Mouse (Mus musculus): ENCODE measurements around the gene Abcc2. TPM values are rescaled to one million over a fixed set of nuclear protein-coding genes. Genes with fewer than 3 reads are reported as not detected.

The Abcc2 gene
- polyA plus RNA-seq, 1 experiment: not detected

DNA sequence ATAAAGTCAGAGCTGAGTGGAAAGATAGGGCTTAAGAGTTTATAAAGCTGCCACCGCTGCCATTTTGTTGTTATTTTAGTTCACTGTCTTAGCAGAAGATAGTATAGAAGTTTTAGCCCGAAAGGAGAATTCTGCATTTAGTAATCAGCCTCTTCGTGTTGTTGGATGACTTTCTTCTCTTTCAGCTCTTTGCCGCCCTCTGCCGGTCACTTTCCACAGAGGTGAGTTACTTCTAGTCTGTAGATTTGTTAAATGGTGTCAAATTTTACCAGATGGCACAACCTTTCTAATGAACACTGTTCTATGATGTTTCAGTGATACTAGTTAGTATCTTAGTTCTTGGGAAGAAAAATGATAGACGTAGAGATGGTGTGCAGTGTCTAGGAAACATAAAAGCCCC lies 21.5 kb upstream of the Abcc2 start:
- Histone ChIP-seq H3K4me1 (peaks cover 7% of the 10 kb centered on the region), H3K9me3 (no peaks in the 10 kb centered on the region), H3K4me3 (replicated peaks) (no peak overlapping the region), H3K36me3 (replicated peaks; ENCODE audit: low read length) (peaks cover 38% of the 10 kb centered on the region), H3K27me3 (replicated peaks) (no peaks in the 10 kb centered on the region)
- TF ChIP-seq GATA1 (IDR thresholded peaks at IDR 0.05; ENCODE audit: borderline replicate concordance, low read length): no peak
- no peak for TF ChIP-seq FLI1 (IDR thresholded peaks at IDR 0.05; ENCODE audit: low read length)

DNA sequence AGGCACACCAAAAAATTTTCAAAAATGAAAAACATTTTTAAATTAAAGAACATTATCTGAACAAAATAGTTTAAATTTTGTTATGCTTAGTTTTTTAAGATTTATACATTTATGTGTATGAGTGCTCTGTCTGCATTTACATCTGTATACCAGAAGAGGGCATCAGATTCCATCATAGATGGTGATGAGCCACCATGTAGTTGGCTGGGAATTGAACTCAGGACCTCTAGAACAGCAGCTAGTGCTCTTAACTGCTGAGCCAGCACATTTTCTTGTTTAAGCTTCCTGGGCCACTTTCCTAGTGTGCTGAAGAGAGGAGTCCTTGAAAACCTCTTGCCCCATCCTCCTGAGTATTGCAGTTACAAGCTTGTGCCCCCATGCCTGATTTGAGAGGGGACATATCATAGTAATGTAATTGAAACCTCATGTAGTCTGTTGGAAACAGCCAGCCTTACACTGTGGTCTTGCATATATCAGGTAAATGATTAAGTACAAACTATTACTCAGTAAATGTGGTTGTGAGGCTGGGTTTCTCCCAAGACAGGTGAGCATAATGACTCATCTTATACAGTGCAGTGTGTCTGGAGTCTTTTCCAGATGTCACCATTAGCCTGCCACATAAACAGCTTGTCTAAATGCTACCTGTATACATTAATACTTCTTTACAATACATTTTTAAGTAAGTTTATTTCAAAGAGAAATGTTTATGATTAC lies 20.3 kb upstream of the Abcc2 start:
- Histone ChIP-seq H3K36me3 (replicated peaks; ENCODE audit: low read length) (peaks cover 38% of the 10 kb centered on the region), H3K27me3 (replicated peaks) (no peaks in the 10 kb centered on the region), H3K4me3 (replicated peaks) (no peak overlapping the region), H3K9me3 (no peaks in the 10 kb centered on the region), H3K4me1 (peaks cover 4% of the 10 kb centered on the region)
- TF ChIP-seq FLI1 (IDR thresholded peaks at IDR 0.05; ENCODE audit: low read length): no peak
- TF ChIP-seq GATA1 (IDR thresholded peaks at IDR 0.05; ENCODE audit: borderline replicate concordance, low read length): no peak

DNA sequence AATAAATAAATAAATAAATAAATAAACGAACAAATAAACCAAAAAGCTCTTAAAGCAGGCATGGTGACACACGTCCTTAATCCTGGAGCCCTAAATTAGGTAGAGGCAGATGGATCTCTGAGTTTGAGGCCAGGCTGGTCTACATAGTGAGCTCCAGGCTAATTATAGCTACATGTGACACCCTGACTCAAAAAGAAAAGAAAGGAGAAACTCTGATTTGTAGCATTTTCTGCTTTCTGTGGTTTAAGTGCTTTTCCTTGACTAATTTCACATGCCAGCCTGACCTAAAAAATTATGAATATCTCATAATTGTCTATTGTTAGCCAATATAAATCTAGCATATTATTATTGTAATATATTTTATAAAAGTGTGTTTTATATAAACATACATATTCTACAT lies 19.6 kb upstream of the Abcc2 start:
- TF ChIP-seq FLI1 (IDR thresholded peaks at IDR 0.05; ENCODE audit: low read length): no peak
- no peak for TF ChIP-seq GATA1 (IDR thresholded peaks at IDR 0.05; ENCODE audit: borderline replicate concordance, low read length)
- H3K4me1 ChIP-seq: peaks cover 4% of the 10 kb centered on the region; the same call in 1 of the 2 replicates

GRCm38 (mm10) chr19:43766451-43766850 lies 15.5 kb upstream of the Abcc2 start:
- no peak overlapping the region for H3K4me3 ChIP-seq (replicated peaks)
- no peaks in the 10 kb centered on the region for H3K27me3 ChIP-seq (replicated peaks)
- peaks cover 8% of the 10 kb centered on the region for H3K4me1 ChIP-seq
- H3K9me3 ChIP-seq: no peaks in the 10 kb centered on the region
- H3K36me3 ChIP-seq (replicated peaks; ENCODE audit: low read length): peaks cover 43% of the 10 kb centered on the region
- no peak for TF ChIP-seq GATA1 (IDR thresholded peaks at IDR 0.05; ENCODE audit: borderline replicate concordance, low read length)
- no peak for TF ChIP-seq FLI1 (IDR thresholded peaks at IDR 0.05; ENCODE audit: low read length)

More for the DNA sequence above, 19.6 kb upstream of the Abcc2 start:
- peaks cover 40% of the 10 kb centered on the region for H3K36me3 ChIP-seq (replicated peaks; ENCODE audit: low read length)
- no peak overlapping the region for H3K4me3 ChIP-seq (replicated peaks)
- H3K9me3 ChIP-seq: no peaks in the 10 kb centered on the region
- H3K27me3 ChIP-seq (replicated peaks): no peaks in the 10 kb centered on the region

DNA sequence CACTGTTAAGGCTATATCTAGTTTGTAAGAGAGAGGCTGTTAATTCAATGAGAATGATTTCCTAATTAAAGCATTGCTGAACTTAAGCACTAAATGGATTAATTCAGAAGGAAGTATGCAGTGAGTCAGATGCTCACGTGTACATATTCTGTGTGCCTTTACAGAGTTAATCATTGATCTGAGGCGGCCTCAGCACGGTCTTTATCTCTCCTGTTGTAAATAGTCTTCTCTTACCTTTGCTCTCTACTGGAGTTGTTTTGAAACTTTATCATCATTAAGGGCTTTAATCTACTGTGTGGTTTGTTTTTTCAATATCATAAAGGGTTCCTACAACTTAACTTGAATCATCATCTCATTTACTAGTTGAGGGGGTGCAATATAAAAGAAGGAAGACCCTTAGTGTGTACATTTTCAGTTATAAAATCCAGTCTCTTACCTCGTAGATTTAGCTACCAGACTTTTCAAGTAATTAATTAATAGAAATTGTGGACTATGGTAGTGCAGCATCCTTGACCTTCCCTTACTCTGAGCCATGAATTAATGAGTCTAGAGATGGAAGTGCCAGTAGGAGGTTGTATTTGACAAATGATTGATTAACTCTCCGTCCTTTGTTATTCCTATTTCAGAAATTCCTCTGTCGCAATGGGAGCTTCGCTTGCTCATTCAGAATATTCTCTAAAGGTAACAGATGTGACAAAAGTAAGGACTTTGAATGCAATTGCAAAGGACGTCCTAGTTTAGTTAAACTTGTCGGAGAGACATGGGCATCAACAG lies 14.3 kb upstream of the Abcc2 start:
- H3K4me1 ChIP-seq: peaks cover 12% of the 10 kb centered on the region
- H3K36me3 ChIP-seq (replicated peaks; ENCODE audit: low read length): peaks cover 38% of the 10 kb centered on the region
- H3K9me3 ChIP-seq: no peaks in the 10 kb centered on the region
- no peaks in the 10 kb centered on the region for H3K27me3 ChIP-seq (replicated peaks)
- TF ChIP-seq GATA1 (IDR thresholded peaks at IDR 0.05; ENCODE audit: borderline replicate concordance, low read length): no peak
- TF ChIP-seq FLI1 (IDR thresholded peaks at IDR 0.05; ENCODE audit: low read length): no peak
- H3K4me3 ChIP-seq (replicated peaks): no peak overlapping the region

DNA sequence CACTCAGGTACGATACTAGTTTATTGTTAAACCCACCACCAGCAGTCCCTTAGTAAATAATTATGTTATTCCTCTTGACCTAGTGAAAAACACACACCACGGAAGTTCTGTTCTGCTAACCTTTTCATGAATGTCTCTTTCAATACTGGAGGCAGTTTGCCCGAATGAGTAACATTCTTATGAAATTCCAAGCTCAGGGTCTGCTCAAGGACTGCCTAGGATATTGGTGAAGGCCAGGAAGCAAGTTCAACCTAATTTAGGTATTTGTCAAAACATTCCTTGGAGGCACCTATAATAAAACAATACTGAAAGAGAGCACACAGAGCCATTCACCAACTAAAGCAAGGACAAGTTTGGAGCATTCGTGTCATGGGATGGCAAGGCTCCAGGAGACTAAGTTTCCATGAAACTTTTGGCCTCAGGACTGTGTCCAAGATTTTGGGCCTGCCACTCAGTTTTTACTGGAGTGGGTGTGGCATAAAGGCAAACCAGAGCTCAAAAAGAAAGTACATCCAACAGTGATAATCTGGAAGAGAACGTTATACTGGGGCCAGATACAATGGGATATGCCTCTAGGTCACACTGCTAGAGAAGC lies 12.5 kb upstream of the Abcc2 start:
- no peak overlapping the region for H3K4me3 ChIP-seq (replicated peaks)
- no peaks in the 10 kb centered on the region for H3K27me3 ChIP-seq (replicated peaks)
- peaks cover 35% of the 10 kb centered on the region for H3K36me3 ChIP-seq (replicated peaks; ENCODE audit: low read length)
- H3K9me3 ChIP-seq: no peaks in the 10 kb centered on the region
- TF ChIP-seq GATA1 (IDR thresholded peaks at IDR 0.05; ENCODE audit: borderline replicate concordance, low read length) (no peak), FLI1 (IDR thresholded peaks at IDR 0.05; ENCODE audit: low read length) (no peak)
- peaks cover 14% of the 10 kb centered on the region for H3K4me1 ChIP-seq

DNA sequence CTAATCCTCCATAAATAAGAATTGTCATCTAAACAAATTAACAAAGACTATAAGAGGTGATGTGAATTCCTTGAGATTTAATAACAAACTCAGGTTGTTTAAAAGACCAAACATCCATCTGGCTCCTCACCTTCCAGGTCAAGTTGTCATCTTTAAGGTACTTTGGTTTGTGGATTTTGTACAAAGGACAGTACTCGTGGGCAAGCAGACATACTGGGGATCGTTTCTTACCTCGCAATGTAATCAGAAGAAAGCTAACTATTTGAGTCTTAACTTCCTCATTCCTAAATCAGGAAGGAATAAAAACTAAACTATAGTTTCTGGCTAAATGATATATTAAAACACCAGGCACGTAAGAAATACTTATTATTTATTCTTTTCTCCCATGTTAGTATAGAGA lies 11.4 kb upstream of the Abcc2 start:
- Histone ChIP-seq H3K9me3 (no peaks in the 10 kb centered on the region), H3K27me3 (replicated peaks) (no peaks in the 10 kb centered on the region), H3K36me3 (replicated peaks; ENCODE audit: low read length) (peaks cover 30% of the 10 kb centered on the region), H3K4me3 (replicated peaks) (no peak overlapping the region), H3K4me1 (peaks cover 16% of the 10 kb centered on the region)
- no peak for TF ChIP-seq FLI1 (IDR thresholded peaks at IDR 0.05; ENCODE audit: low read length)

DNA sequence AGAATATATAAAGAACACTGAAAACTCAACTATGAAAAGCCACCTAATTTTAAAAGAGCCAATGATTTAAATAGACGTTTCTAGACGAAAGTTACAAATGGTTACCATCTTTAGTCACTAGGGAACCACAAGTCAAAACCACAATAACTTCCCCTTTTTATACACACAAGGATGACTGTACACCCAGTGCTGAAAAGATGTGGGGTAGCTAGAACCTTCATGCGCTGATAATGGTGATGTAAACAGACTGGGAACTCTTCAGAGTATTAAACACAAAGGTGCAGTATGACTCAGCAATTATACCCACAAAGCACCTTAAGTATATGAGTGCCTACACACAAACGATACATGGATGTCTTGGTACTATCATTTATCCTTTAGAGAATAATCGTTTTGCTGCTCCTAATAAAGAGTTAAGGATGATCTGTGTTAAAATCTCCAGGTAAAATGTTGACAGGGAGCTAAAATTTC lies 10.5 kb upstream of the Abcc2 start:
- Histone ChIP-seq H3K36me3 (replicated peaks; ENCODE audit: low read length) (peaks cover 28% of the 10 kb centered on the region), H3K4me1 (peaks cover 14% of the 10 kb centered on the region), H3K27me3 (replicated peaks) (no peaks in the 10 kb centered on the region), H3K9me3 (no peaks in the 10 kb centered on the region), H3K4me3 (replicated peaks) (peak overlapping the region; percentile 33)
- TF ChIP-seq GATA1 (IDR thresholded peaks at IDR 0.05; ENCODE audit: borderline replicate concordance, low read length) (no peak), FLI1 (IDR thresholded peaks at IDR 0.05; ENCODE audit: low read length) (no peak)

DNA sequence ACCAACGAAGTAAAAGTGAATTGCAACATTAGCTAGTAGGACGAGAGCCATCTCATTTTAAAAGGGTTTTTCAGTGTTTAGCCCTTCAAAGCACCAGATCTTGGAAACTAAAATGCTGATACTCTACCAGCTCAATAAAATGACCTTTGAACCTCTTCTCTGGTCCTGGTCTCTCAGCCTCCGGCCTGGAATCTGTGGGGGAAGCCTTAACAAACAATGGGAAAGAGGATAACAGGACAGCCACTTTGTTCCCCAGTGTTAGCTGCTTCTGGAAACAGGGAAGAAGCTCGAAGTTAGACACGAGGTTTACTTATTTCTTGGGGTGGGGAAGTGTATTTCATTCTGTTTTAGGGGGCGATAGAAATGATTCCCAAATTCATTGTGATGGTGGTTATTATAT lies 9.7 kb upstream of the Abcc2 start:
- Histone ChIP-seq H3K4me3 (replicated peaks) (no peak overlapping the region), H3K27me3 (replicated peaks) (no peaks in the 10 kb centered on the region), H3K9me3 (no peaks in the 10 kb centered on the region), H3K36me3 (replicated peaks; ENCODE audit: low read length) (peaks cover 27% of the 10 kb centered on the region), H3K4me1 (peaks cover 14% of the 10 kb centered on the region)
- TF ChIP-seq GATA1 (IDR thresholded peaks at IDR 0.05; ENCODE audit: borderline replicate concordance, low read length): no peak
- no peak for TF ChIP-seq FLI1 (IDR thresholded peaks at IDR 0.05; ENCODE audit: low read length)

GRCm38 (mm10) chr19:43775433-43775832 lies 6.6 kb upstream of the Abcc2 start:
- no peak overlapping the region for H3K4me3 ChIP-seq (replicated peaks)

More at GRCm38 (mm10) chr19:43775433-43775832, 6.6 kb upstream of the Abcc2 start:
- Histone ChIP-seq H3K27me3 (replicated peaks) (no peaks in the 10 kb centered on the region), H3K9me3 (no peaks in the 10 kb centered on the region), H3K4me1 (peaks cover 14% of the 10 kb centered on the region), H3K36me3 (replicated peaks; ENCODE audit: low read length) (no peaks in the 10 kb centered on the region)
- no peak for TF ChIP-seq GATA1 (IDR thresholded peaks at IDR 0.05; ENCODE audit: borderline replicate concordance, low read length)
- no peak for TF ChIP-seq FLI1 (IDR thresholded peaks at IDR 0.05; ENCODE audit: low read length)

All from megakaryocyte, embryonic 14.5 days (primary cell).